Mouse (Mus musculus): ENCODE data around the gene Grb10.

GRCm38 (mm10) chr11:11948321-11948987, 90.0 kb downstream of the Grb10 start:
- TF ChIP-seq CTCF (IDR thresholded peaks at IDR 0.05; ENCODE audit: borderline replicate concordance, insufficient read depth, low read length) = no peak
- no peak for TF ChIP-seq POLR2A (IDR thresholded peaks at IDR 0.05; ENCODE audit: low read depth, low read length)
